Mouse (Mus musculus): ENCODE data around the gene Agap1. TPM values are rescaled to one million over a fixed set of nuclear protein-coding genes. Genes with fewer than 3 reads are reported as not detected.

Gene Agap1
- polyA plus RNA-seq, 1 experiment from 2014 or later: 7.7 TPM

GRCm38 (mm10) chr1:89568546-89569405 lies 114.2 kb downstream of the Agap1 start:
- Histone ChIP-seq H3K36me3 (ENCODE audit: insufficient read depth, low read length) (no peaks in the 10 kb centered on the region), H3K27me3 (ENCODE audit: insufficient read depth, low read length) (no peaks in the 10 kb centered on the region), H3K4me1 (ENCODE audit: insufficient read depth, low read length) (peaks cover 45% of the 10 kb centered on the region), H3K9ac (replicated peaks; ENCODE audit: low read length) (no peak overlapping the region), H3K4me2 (replicated peaks; ENCODE audit: low read depth, low read length) (no peak overlapping the region), H3K4me3 (ENCODE audit: low read length) (no peak overlapping the region), H3K9me3 (ENCODE audit: low read length) (no peaks in the 10 kb centered on the region), H3K27ac (ENCODE audit: low read length) (no peak overlapping the region)
- no peak for ATAC-seq (ENCODE audit: low FRiP score, low TSS enrichment)
- WGBS: 56% methylated on average over 6 of the region's 6 CpGs

- Histone ChIP-seq H3K4me2 (replicated peaks; ENCODE audit: low read depth, low read length) (no peak overlapping the region), H3K36me3 (ENCODE audit: insufficient read depth, low read length) (no peaks in the 10 kb centered on the region), H3K4me3 (ENCODE audit: low read length) (no peak overlapping the region), H3K27me3 (ENCODE audit: insufficient read depth, low read length) (no peaks in the 10 kb centered on the region), H3K9ac (replicated peaks; ENCODE audit: low read length) (no peak overlapping the region), H3K27ac (ENCODE audit: low read length) (no peak overlapping the region), H3K4me1 (ENCODE audit: insufficient read depth, low read length) (peaks cover 57% of the 10 kb centered on the region), H3K9me3 (ENCODE audit: low read length) (no peaks in the 10 kb centered on the region)
- no peak for ATAC-seq (ENCODE audit: low FRiP score, low TSS enrichment)
- 54% methylated on average over 4 of the region's 4 CpGs for WGBS
Observed at GRCm38 (mm10) chr1:89570522-89571299, 116.1 kb downstream of the Agap1 start.

GRCm38 (mm10) chr1:89573486-89573885 lies 118.9 kb downstream of the Agap1 start:
- Histone ChIP-seq H3K9me3 (ENCODE audit: low read length) (no peaks in the 10 kb centered on the region), H3K4me1 (ENCODE audit: insufficient read depth, low read length) (peaks cover 66% of the 10 kb centered on the region), H3K4me3 (ENCODE audit: low read length) (no peak overlapping the region), H3K27me3 (ENCODE audit: insufficient read depth, low read length) (no peaks in the 10 kb centered on the region), H3K27ac (ENCODE audit: low read length) (no peak overlapping the region), H3K36me3 (ENCODE audit: insufficient read depth, low read length) (no peaks in the 10 kb centered on the region), H3K9ac (replicated peaks; ENCODE audit: low read length) (no peak overlapping the region), H3K4me2 (replicated peaks; ENCODE audit: low read depth, low read length) (no peak overlapping the region)
- ATAC-seq (ENCODE audit: low FRiP score, low TSS enrichment): no peak
- 87% methylated on average over 4 of the region's 4 CpGs for WGBS

GRCm38 (mm10) chr1:89574941-89575890 lies 120.6 kb downstream of the Agap1 start:
- 53% methylated on average over 7 of the region's 7 CpGs for WGBS
- ATAC-seq (ENCODE audit: low FRiP score, low TSS enrichment): no peak

GRCm38 (mm10) chr1:89576174-89576890 lies 121.7 kb downstream of the Agap1 start:
- no peaks in the 10 kb centered on the region for H3K36me3 ChIP-seq (ENCODE audit: insufficient read depth, low read length)
- peak overlapping the region; percentile 38; the same call in 1 of the 2 replicates for H3K4me2 ChIP-seq (replicated peaks; ENCODE audit: low read depth, low read length)
- no peak overlapping the region for H3K9ac ChIP-seq (replicated peaks; ENCODE audit: low read length)
- peak overlapping the region; percentile 83 for H3K27ac ChIP-seq (ENCODE audit: low read length)
- H3K4me3 ChIP-seq (ENCODE audit: low read length): no peak overlapping the region
- ATAC-seq (ENCODE audit: low FRiP score, low TSS enrichment): no peak
- peaks cover 56% of the 10 kb centered on the region for H3K4me1 ChIP-seq (ENCODE audit: insufficient read depth, low read length)
- H3K27me3 ChIP-seq (ENCODE audit: insufficient read depth, low read length): no peaks in the 10 kb centered on the region
- WGBS: 73% methylated on average over 7 of the region's 7 CpGs
- H3K9me3 ChIP-seq (ENCODE audit: low read length): no peaks in the 10 kb centered on the region

More at GRCm38 (mm10) chr1:89574941-89575890, 120.6 kb downstream of the Agap1 start:
- H3K4me2 ChIP-seq (replicated peaks; ENCODE audit: low read depth, low read length): no peak overlapping the region
- H3K9me3 ChIP-seq (ENCODE audit: low read length): no peaks in the 10 kb centered on the region
- H3K4me3 ChIP-seq (ENCODE audit: low read length): no peak overlapping the region
- no peak overlapping the region for H3K9ac ChIP-seq (replicated peaks; ENCODE audit: low read length)
- H3K27me3 ChIP-seq (ENCODE audit: insufficient read depth, low read length): no peaks in the 10 kb centered on the region
- no peak overlapping the region; the same call in 1 of the 2 replicates for H3K27ac ChIP-seq (ENCODE audit: low read length)
- peaks cover 61% of the 10 kb centered on the region for H3K4me1 ChIP-seq (ENCODE audit: insufficient read depth, low read length)
- H3K36me3 ChIP-seq (ENCODE audit: insufficient read depth, low read length): no peaks in the 10 kb centered on the region

- H3K4me2 ChIP-seq (replicated peaks; ENCODE audit: low read depth, low read length): peak overlapping the region; percentile 38
- WGBS: 7% methylated on average over 4 of the region's 4 CpGs
- peaks cover 6% of the 10 kb centered on the region; the same call in 1 of the 2 replicates for H3K27me3 ChIP-seq (ENCODE audit: insufficient read depth, low read length)
- peaks cover 61% of the 10 kb centered on the region for H3K4me1 ChIP-seq (ENCODE audit: insufficient read depth, low read length)
- H3K9ac ChIP-seq (replicated peaks; ENCODE audit: low read length): no peak overlapping the region
- 0 out of 2 replicates have a peak overlapping the region, but pooled peaks have one; percentile 8 for H3K4me3 ChIP-seq (ENCODE audit: low read length)
- H3K36me3 ChIP-seq (ENCODE audit: insufficient read depth, low read length): no peaks in the 10 kb centered on the region
- H3K9me3 ChIP-seq (ENCODE audit: low read length): no peaks in the 10 kb centered on the region
- ATAC-seq (ENCODE audit: low FRiP score, low TSS enrichment): peak; percentile 40
- peak overlapping the region; percentile 83 for H3K27ac ChIP-seq (ENCODE audit: low read length)
Observed at GRCm38 (mm10) chr1:89576985-89577384, 122.4 kb downstream of the Agap1 start.

- Histone ChIP-seq H3K4me2 (replicated peaks; ENCODE audit: low read depth, low read length) (peak overlapping the region; percentile 100), H3K9me3 (ENCODE audit: low read length) (no peaks in the 10 kb centered on the region), H3K36me3 (ENCODE audit: insufficient read depth, low read length) (no peaks in the 10 kb centered on the region), H3K9ac (replicated peaks; ENCODE audit: low read length) (peak overlapping the region; percentile 76), H3K27me3 (ENCODE audit: insufficient read depth, low read length) (peaks cover 10% of the 10 kb centered on the region), H3K4me1 (ENCODE audit: insufficient read depth, low read length) (peaks cover 66% of the 10 kb centered on the region), H3K27ac (ENCODE audit: low read length) (peak overlapping the region; percentile 59), H3K4me3 (ENCODE audit: low read length) (peak overlapping the region; percentile 71)
- peak; percentile 84 for ATAC-seq (ENCODE audit: low FRiP score, low TSS enrichment)
- WGBS: under 1% methylated on average over 97 of the region's 146 CpGs
Observed at GRCm38 (mm10) chr1:89580031-89580998, 125.7 kb downstream of the Agap1 start.
